Mouse (Mus musculus): ENCODE measurements around the gene Cpa4.

DNA sequence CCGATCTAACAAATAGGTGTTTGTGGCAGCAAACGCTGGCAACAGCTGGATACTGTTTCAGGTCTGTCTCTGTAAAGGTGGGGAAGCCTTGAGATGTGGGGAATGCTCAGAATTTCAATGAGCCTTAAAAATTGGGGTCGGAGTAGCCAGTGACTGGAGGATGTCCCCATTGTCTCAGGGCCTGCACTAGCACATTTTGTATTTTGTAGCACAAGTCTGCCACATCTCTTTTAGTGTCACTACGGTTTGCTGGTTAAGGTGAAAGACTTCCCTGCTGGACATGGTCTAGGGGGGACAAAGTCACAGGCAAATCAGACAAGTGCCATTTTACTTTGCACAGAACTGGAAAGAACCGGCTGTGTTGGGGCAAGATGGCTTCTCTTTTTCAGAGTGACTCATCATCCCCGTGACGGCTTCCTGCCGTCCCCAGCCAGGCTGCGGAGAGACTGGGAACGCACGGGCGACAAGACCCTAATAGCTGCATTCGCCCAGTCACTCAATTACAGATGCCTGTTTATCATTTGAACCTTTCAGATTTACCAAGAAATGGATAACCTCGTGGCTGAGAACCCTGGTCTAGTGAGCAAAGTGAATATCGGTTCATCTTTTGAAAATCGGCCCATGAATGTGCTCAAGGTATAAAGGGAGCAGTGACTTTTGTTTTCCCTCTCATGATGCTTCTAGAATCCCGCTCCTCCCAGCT is 21.4 kb upstream of the Cpa4 start:
- TF ChIP-seq POLR2A (IDR thresholded peaks at IDR 0.05; ENCODE audit: extremely low read depth, insufficient read depth, low read length) (no peak), CTCF (IDR thresholded peaks at IDR 0.05; ENCODE audit: extremely low read depth, insufficient read depth, low read length) (no peak)
